Mouse (Mus musculus): Measurements from ENCODE around the gene Erich3.
"Not testable (repeated sequence)": the region's sequence is repeated elsewhere in the genome, so short reads cannot be mapped to it uniquely, and the experiment has no call there.

Gene Erich3

GRCm38 (mm10) chr3:154663545-154663944, at the start of gene Erich3:
TSS of gene Erich3 (plus strand) at chr3:154663859.
- DNase-seq (ENCODE audit: low spot score): no peak

GRCm38 (mm10) chr3:154614771-154615170, 48.9 kb upstream of the Erich3 start:
- DNase-seq (ENCODE audit: low spot score): no peak

- DNase-seq (ENCODE audit: low spot score): no peak
Observed at GRCm38 (mm10) chr3:154615304-154615703, 48.4 kb upstream of the Erich3 start.

- no peak for DNase-seq (ENCODE audit: low spot score)
Observed at GRCm38 (mm10) chr3:154616106-154616505, 47.6 kb upstream of the Erich3 start.

- DNase-seq (ENCODE audit: low spot score): no peak
Observed at GRCm38 (mm10) chr3:154628284-154628683, 35.4 kb upstream of the Erich3 start.

GRCm38 (mm10) chr3:154631281-154631680, 32.4 kb upstream of the Erich3 start:
- not testable (repeated sequence) for DNase-seq (ENCODE audit: low spot score)

- peak; percentile 27 for DNase-seq (ENCODE audit: low spot score)
Observed at GRCm38 (mm10) chr3:154633091-154633490, 30.6 kb upstream of the Erich3 start.

- peak; percentile 77 for DNase-seq (ENCODE audit: low spot score)
Observed at GRCm38 (mm10) chr3:154646638-154647442, 16.8 kb upstream of the Erich3 start.

- DNase-seq (ENCODE audit: low spot score): peak; percentile 53
Observed at GRCm38 (mm10) chr3:154647443-154647780, 16.2 kb upstream of the Erich3 start.

- DNase-seq (ENCODE audit: low spot score): no peak
Observed at GRCm38 (mm10) chr3:154649411-154650285, 14.0 kb upstream of the Erich3 start.

GRCm38 (mm10) chr3:154651192-154651821, 12.4 kb upstream of the Erich3 start:
- DNase-seq (ENCODE audit: low spot score): no peak

- DNase-seq (ENCODE audit: low spot score): peak; percentile 86
Observed at GRCm38 (mm10) chr3:154652581-154653420, 10.9 kb upstream of the Erich3 start.

GRCm38 (mm10) chr3:154653454-154653853, 10.2 kb upstream of the Erich3 start:
- no peak for DNase-seq (ENCODE audit: low spot score)

- no peak for DNase-seq (ENCODE audit: low spot score)
Observed at GRCm38 (mm10) chr3:154654284-154654683, 9.4 kb upstream of the Erich3 start.

- no peak for DNase-seq (ENCODE audit: low spot score)
Observed at GRCm38 (mm10) chr3:154654901-154655300, 8.8 kb upstream of the Erich3 start.

- no peak for DNase-seq (ENCODE audit: low spot score)
Observed at GRCm38 (mm10) chr3:154655711-154656110, 7.9 kb upstream of the Erich3 start.

- DNase-seq (ENCODE audit: low spot score): peak; percentile 58
Observed at GRCm38 (mm10) chr3:154663976-154664581, 420 bp downstream of the Erich3 start.

- DNase-seq (ENCODE audit: low spot score): peak; percentile 9
Observed at GRCm38 (mm10) chr3:154664636-154665035, 977 bp downstream of the Erich3 start.

GRCm38 (mm10) chr3:154668485-154668884, 4.8 kb downstream of the Erich3 start:
- DNase-seq (ENCODE audit: low spot score): no peak

GRCm38 (mm10) chr3:154670584-154670983, 6.9 kb downstream of the Erich3 start:
- DNase-seq (ENCODE audit: low spot score): no peak

GRCm38 (mm10) chr3:154671013-154671412, 7.4 kb downstream of the Erich3 start:
- DNase-seq (ENCODE audit: low spot score): no peak

All from retina, embryonic 14.5 days (tissue).